Mouse (Mus musculus) heart, postnatal 0 days (tissue): ENCODE measurements around the gene Ewsr1. TPM values are rescaled to one million over a fixed set of nuclear protein-coding genes. Genes with fewer than 3 reads are reported as not detected.
A peak's percentile ranks its signal among the peaks of the same experiment; 100 is the strongest.

ENCODE experiments used
- ATAC-seq: fragments of 200-750 bp; cut with Nextera tagmentation; 2 replicates; pipeline ENCODE4 v1.8.0; 2017; ENCODE audit warnings: low read depth, moderate number of reproducible peaks, moderate library complexity; ENCODE audit not compliant: insufficient read depth
- DNase-seq: peaks from one replicate; pipeline ENCODE4 v3.0.0-alpha.2; 2016; ENCODE audit warnings: low spot score
- H3K27ac ChIP-seq: fragments of 300-500 bp; sonication (generic); 2 replicates; pipeline ENCODE4 v1.5.1; 2014; ENCODE audit warnings: low read depth, mild to moderate bottlenecking
- H3K27me3 ChIP-seq: fragments of 300-500 bp; sonication (generic); 2 replicates; pipeline ENCODE4 v1.6.1; 2014; ENCODE audit warnings: low read length, mixed read lengths; ENCODE audit not compliant: control insufficient read depth, insufficient read depth
- H3K36me3 ChIP-seq: fragments of 300-500 bp; sonication (generic); replicated peaks from 2 replicates; pipeline ENCODE4 v1.6.1; 2014; ENCODE audit warnings: low read length, mixed read lengths; ENCODE audit not compliant: control insufficient read depth, insufficient read depth
- H3K4me1 ChIP-seq: fragments of 300-500 bp; sonication (generic); 2 replicates; pipeline ENCODE4 v1.6.1; 2014; ENCODE audit warnings: antibody characterized with exemption; ENCODE audit not compliant: control insufficient read depth, insufficient read depth
- H3K4me2 ChIP-seq: fragments of 300-500 bp; sonication (generic); 2 replicates; pipeline ENCODE4 v1.6.1; 2014; ENCODE audit warnings: low read depth, mild to moderate bottlenecking, low read length, moderate library complexity
- H3K4me3 ChIP-seq: fragments of 300-500 bp; sonication (generic); 2 replicates; pipeline ENCODE4 v1.5.1; 2014; ENCODE audit warnings: low read depth, low read length
- H3K9ac ChIP-seq: fragments of 300-500 bp; sonication (generic); replicated peaks from 2 replicates; pipeline ENCODE4 v1.6.1; 2014; ENCODE audit warnings: low read depth, low read length, mixed read lengths
- H3K9me3 ChIP-seq: fragments of 300-500 bp; sonication (generic); replicated peaks from 2 replicates; pipeline ENCODE4 v1.6.1; 2016; ENCODE audit warnings: low read length; ENCODE audit not compliant: control insufficient read depth
- CTCF ChIP-seq: IDR thresholded peaks from 2 replicates; pipeline ENCODE4 v1.5.1; 2016; ENCODE audit warnings: antibody characterized with exemption, control low read depth, low read depth
- EP300 ChIP-seq: IDR thresholded peaks from 2 replicates; pipeline ENCODE4 v1.6.1; 2016; ENCODE audit warnings: antibody characterized with exemption, low read depth
- WGBS: fragments of 180-500 bp; shearing (Covaris S2); extraction: QIAGEN DNeasy Blood & Tissue Kit; methylation state at CpG from one replicate; pipeline ENCODE4 v1.1.7; 2014; 5-methylcytosine and 5-hydroxymethylcytosine counted together
- polyA plus RNA-seq: library from polyadenylated mRNA; unstranded; fragments of >200 nt; fragmentation: Nextera tagmentation; extraction: Ambion mirVana; gene quantifications from 2 replicates; pipeline ENCODE4 v1.2.1, GENCODE M21; 2015
- total RNA-seq: library from RNA; depleted of rRNA; stranded (reverse); fragments of >200 nt; gene quantifications from 2 replicates; pipeline ENCODE4 v1.2.3, GENCODE M21; 2014; ENCODE audit warnings: low replicate concordance

Gene Ewsr1
- total and polyA plus RNA-seq, 2 experiments from 2014 or later: 213 to 238 TPM

- ATAC-seq: no peak
- 70% methylated on average over 4 of the region's 4 CpGs for WGBS
Measured at GRCm38 (mm10) chr11:5125713-5126112, 26.6 kb upstream of the Ewsr1 start.

GRCm38 (mm10) chr11:5114931-5115581, 16.0 kb upstream of the Ewsr1 start:
- WGBS: 30% methylated on average over 13 of the region's 13 CpGs
- no peaks in the 10 kb centered on the region for H3K4me1 ChIP-seq
- no peaks in the 10 kb centered on the region for H3K36me3 ChIP-seq
- no peaks in the 10 kb centered on the region for H3K9me3 ChIP-seq
- peak; percentile 100 for TF ChIP-seq CTCF
- TF ChIP-seq EP300: no peak
- H3K4me3 ChIP-seq: no peak overlapping the region
- H3K27ac ChIP-seq: no peak overlapping the region
- H3K27me3 ChIP-seq: no peaks in the 10 kb centered on the region
- H3K4me2 ChIP-seq: no peak overlapping the region
- peak; percentile 69 for ATAC-seq
- H3K9ac ChIP-seq: no peak overlapping the region
- DNase-seq: peak; percentile 83

More at GRCm38 (mm10) chr11:5125713-5126112, 26.6 kb upstream of the Ewsr1 start:
- Histone ChIP-seq H3K27ac (no peak overlapping the region), H3K4me3 (no peak overlapping the region), H3K4me1 (no peaks in the 10 kb centered on the region), H3K4me2 (no peak overlapping the region), H3K9me3 (no peaks in the 10 kb centered on the region), H3K27me3 (no peaks in the 10 kb centered on the region), H3K9ac (no peak overlapping the region), H3K36me3 (no peaks in the 10 kb centered on the region)
- TF ChIP-seq EP300 (no peak), CTCF (no peak)
- no peak for DNase-seq

GRCm38 (mm10) chr11:5113645-5114044, 14.6 kb upstream of the Ewsr1 start:
- WGBS: 73% methylated on average over 7 of the region's 7 CpGs

GRCm38 (mm10) chr11:5109441-5109840, 10.4 kb upstream of the Ewsr1 start:
- TF ChIP-seq EP300 (no peak), CTCF (no peak)
- Histone ChIP-seq H3K27me3 (no peaks in the 10 kb centered on the region), H3K36me3 (peaks cover 7% of the 10 kb centered on the region; the same call in 1 of the 2 replicates), H3K9ac (no peak overlapping the region), H3K4me3 (no peak overlapping the region), H3K27ac (no peak overlapping the region), H3K4me2 (no peak overlapping the region), H3K9me3 (no peaks in the 10 kb centered on the region), H3K4me1 (no peaks in the 10 kb centered on the region)
- WGBS: 43% methylated on average over 8 of the region's 8 CpGs
- DNase-seq: no peak
- ATAC-seq: no peak

More at GRCm38 (mm10) chr11:5113645-5114044, 14.6 kb upstream of the Ewsr1 start:
- Histone ChIP-seq H3K9me3 (no peaks in the 10 kb centered on the region), H3K36me3 (no peaks in the 10 kb centered on the region), H3K27ac (no peak overlapping the region), H3K9ac (no peak overlapping the region), H3K27me3 (no peaks in the 10 kb centered on the region), H3K4me3 (no peak overlapping the region), H3K4me2 (no peak overlapping the region), H3K4me1 (no peaks in the 10 kb centered on the region)
- TF ChIP-seq CTCF (no peak), EP300 (no peak)
- no peak for ATAC-seq
- no peak for DNase-seq

GRCm38 (mm10) chr11:5103986-5104509, 5.0 kb upstream of the Ewsr1 start:
- no peak overlapping the region for H3K4me3 ChIP-seq
- peaks cover 24% of the 10 kb centered on the region; the same call in 1 of the 2 replicates for H3K36me3 ChIP-seq
- TF ChIP-seq CTCF: no peak
- TF ChIP-seq EP300: no peak
- peaks cover 8% of the 10 kb centered on the region; the same call in 1 of the 2 replicates for H3K4me1 ChIP-seq
- H3K9me3 ChIP-seq: no peaks in the 10 kb centered on the region
- DNase-seq (no peak), ATAC-seq (no peak)
- H3K9ac ChIP-seq: no peak overlapping the region
- no peaks in the 10 kb centered on the region for H3K27me3 ChIP-seq
- H3K27ac ChIP-seq: no peak overlapping the region
- H3K4me2 ChIP-seq: no peak overlapping the region
- WGBS: 92% methylated on average over 4 of the region's 4 CpGs

- no peak for DNase-seq
- Histone ChIP-seq H3K27me3 (no peaks in the 10 kb centered on the region), H3K4me1 (peaks cover 10% of the 10 kb centered on the region), H3K4me2 (no peak overlapping the region), H3K9ac (no peak overlapping the region), H3K4me3 (no peak overlapping the region), H3K36me3 (peaks cover 24% of the 10 kb centered on the region; the same call in 1 of the 2 replicates), H3K9me3 (no peaks in the 10 kb centered on the region), H3K27ac (no peak overlapping the region)
- TF ChIP-seq EP300 (no peak), CTCF (no peak)
- 80% methylated on average over 7 of the region's 7 CpGs for WGBS
- no peak for ATAC-seq
Measured at GRCm38 (mm10) chr11:5102384-5102783, 3.3 kb upstream of the Ewsr1 start.
